Mouse (Mus musculus) mature B cell (primary cell): ENCODE measurements around the gene Cep83.
"Not testable (repeated sequence)": the region's sequence is repeated elsewhere in the genome, so short reads cannot be mapped to it uniquely, and the experiment has no call there.

Experiments
- in situ Hi-C: fragments of 300-500 bp; cut with MboI; formaldehyde crosslinking; loops from 2 replicates; pipeline ENCODE4 v1.14.3; 2019

Cep83 gene

GRCm38 (mm10) chr10:94688420-94689175 lies at the start of gene Cep83:
Gene Cep83, plus strand, starts transcription at chr10:94688654.
- in situ Hi-C loops = no loop called here

- in situ Hi-C loops = no loop called here
These were observed 49.2 kb upstream of the Cep83 start for GRCm38 (mm10) chr10:94639281-94639680.

GRCm38 (mm10) chr10:94640067-94640466 lies 48.4 kb upstream of the Cep83 start:
- in situ Hi-C loops = no loop called here

GRCm38 (mm10) chr10:94664036-94664435 lies 24.4 kb upstream of the Cep83 start:
- in situ Hi-C loops = no loop called here

DNA sequence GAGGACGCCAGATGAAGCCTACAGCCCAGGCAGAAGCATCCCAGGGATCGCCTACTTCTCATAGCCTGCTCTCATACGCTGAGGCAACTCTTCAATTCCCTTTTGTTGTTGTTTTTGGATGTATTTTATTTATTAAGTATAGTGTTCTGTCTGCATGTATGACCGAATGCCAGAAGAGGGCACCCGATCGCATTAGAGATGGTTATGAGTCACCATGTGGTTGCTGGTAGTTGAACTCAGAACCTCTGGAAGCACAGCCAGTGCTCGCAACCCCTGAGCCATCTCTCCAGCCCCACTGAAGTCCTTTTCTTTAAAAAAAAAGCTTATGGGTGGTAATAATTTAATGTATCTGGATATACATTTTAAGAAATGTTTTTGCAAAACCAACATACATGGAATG lies 24.0 kb upstream of the Cep83 start:
- in situ Hi-C loops = no loop called here

- in situ Hi-C loops = no loop called here
These were observed 20.3 kb upstream of the Cep83 start for GRCm38 (mm10) chr10:94668147-94668546.

DNA sequence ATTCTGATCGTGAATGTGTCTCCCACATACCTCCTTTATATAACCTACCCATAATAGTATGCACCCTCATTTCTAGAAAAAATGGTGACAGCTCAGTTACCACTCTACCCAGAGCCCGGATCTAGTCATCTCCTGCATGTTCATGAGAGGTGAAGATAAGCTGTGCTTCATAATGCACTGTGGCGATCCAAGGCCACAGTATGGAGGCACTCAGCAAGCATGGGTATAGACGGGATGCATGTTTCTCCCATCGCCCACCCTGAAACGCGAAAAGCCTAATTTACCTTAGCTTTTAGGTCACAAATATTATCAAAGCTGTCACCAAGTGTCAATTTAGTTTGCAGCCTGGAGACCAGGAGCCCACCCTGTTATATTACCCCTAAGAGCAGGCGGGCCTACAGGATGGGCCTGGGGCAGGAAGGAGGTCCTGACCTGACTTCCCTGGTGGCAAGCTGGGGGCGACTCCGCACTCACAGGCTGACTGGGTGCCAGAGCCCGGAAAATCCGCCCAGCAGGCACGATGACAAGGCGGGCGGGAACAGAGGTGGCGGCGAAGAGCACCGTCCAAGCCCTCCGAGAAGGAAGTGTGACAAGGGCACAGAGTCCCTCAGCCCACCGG lies 544 bp upstream of the Cep83 start:
- in situ Hi-C loops = no loop called here

GRCm38 (mm10) chr10:94689176-94689510 lies 689 bp downstream of the Cep83 start:
- in situ Hi-C loops = no loop called here

GRCm38 (mm10) chr10:94690376-94690775 lies 1.9 kb downstream of the Cep83 start:
- in situ Hi-C loops = no loop called here

GRCm38 (mm10) chr10:94692163-94692562 lies 3.7 kb downstream of the Cep83 start:
- in situ Hi-C loops = no loop called here

- in situ Hi-C loops = no loop called here
These were observed 17.3 kb downstream of the Cep83 start for GRCm38 (mm10) chr10:94705643-94706258.

- in situ Hi-C loops = no loop called here
These were observed 18.2 kb downstream of the Cep83 start for GRCm38 (mm10) chr10:94706695-94707094.

DNA sequence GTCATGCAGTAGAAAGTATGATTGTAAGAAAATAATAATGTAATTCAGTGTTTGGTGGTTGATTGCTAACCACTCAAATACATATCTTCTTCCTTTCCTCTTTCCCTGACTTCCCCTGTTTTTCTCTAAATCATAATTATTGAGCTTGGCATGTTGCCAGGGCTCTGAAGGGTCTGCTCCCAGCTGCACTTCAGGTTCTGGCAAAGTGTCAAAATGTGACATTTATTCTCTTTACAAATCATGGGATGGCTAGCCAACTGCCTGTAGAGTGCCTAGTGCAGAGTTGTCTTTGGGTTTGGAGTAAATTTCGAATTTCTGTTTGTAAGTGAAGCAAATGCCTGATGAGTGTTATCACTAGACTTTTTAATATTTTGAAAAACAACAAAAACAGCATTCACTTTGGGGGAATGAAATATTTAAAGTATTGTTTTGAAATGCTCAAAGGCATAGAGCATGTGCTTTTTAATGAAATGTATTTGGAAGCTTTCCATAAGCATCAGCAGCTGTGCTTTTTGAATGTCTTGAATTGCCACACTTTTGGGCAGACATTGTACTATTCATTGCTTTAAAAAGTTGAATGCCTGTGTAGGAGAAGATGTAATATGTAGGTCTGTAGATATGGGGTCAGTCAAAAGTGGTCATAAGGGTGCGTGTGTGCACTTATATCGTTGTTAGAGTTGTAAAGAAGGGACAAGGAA lies 21.3 kb downstream of the Cep83 start:
- in situ Hi-C loops = no loop called here

GRCm38 (mm10) chr10:94710320-94710695 lies 21.9 kb downstream of the Cep83 start:
- in situ Hi-C loops = no loop called here

- in situ Hi-C loops = no loop called here
These were observed 31.8 kb downstream of the Cep83 start for GRCm38 (mm10) chr10:94720300-94720699.

- in situ Hi-C loops = not testable (repeated sequence)
These were observed 39.6 kb downstream of the Cep83 start for GRCm38 (mm10) chr10:94728053-94728452.

GRCm38 (mm10) chr10:94730445-94730844 lies 42.0 kb downstream of the Cep83 start:
- in situ Hi-C loops = no loop called here

GRCm38 (mm10) chr10:94734829-94735228 lies 46.4 kb downstream of the Cep83 start:
- in situ Hi-C loops = no loop called here

DNA sequence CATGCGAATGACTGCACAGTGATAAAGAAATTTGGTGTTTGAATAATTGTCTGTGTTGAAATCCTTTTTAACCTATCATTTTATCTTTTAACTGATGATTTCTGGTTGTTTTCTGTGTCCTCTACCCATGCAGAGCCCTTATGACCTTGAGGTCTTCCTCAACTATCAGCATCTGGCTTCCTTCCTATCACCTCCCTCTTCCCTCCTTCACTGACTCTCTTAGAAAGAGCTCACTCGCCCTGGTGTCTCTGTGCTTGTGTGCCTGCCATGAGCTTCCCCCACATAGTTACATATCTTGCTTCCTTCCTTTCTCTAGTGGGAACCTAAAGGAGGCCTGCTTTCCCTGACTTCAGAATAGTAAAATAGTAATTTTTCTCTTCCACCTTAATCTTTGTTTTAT lies 51.8 kb downstream of the Cep83 start:
- in situ Hi-C loops = no loop called here

GRCm38 (mm10) chr10:94741459-94741858 lies 53.0 kb downstream of the Cep83 start:
- in situ Hi-C loops = no loop called here

- in situ Hi-C loops = no loop called here
These were observed 58.6 kb downstream of the Cep83 start for GRCm38 (mm10) chr10:94747011-94747410.

DNA sequence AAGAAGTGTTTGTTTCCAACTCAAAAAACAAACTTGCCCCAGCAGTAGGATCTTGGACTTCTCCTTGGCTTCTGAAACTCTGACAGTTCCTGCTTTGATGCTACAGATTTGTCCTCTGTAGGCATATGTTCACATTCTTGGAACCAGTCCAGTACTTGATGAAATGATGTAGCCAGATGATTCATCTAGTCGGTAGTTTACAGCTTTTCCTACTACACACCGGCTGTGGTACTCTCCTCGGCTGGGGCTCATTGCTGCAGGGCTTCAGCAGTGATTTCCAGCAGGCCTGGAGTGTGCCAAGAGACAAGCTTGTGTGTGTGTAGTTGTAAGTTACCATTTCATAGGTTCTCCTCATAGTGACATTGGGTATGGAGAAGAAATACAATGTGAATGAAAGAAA lies 83.0 kb downstream of the Cep83 start:
- in situ Hi-C loops = no loop called here

GRCm38 (mm10) chr10:94777576-94777975 lies 89.1 kb downstream of the Cep83 start:
- in situ Hi-C loops = no loop called here
